Mouse (Mus musculus) heart, embryonic 15.5 days (tissue): ENCODE data around the gene Ccnt2. TPM values are rescaled to one million over a fixed set of nuclear protein-coding genes. Genes with fewer than 3 reads are reported as not detected.
A peak's percentile ranks its signal among the peaks of the same experiment; 100 is the strongest.

Experiments
- ATAC-seq: fragments of 200-750 bp; cut with Nextera tagmentation; replicated peaks from 2 replicates; pipeline ENCODE4 v1.8.0; 2017; ENCODE audit warnings: low read depth, moderate TSS enrichment; ENCODE audit not compliant: insufficient number of reproducible peaks, insufficient read depth, low FRiP score
- H3K27ac ChIP-seq: fragments of 300-500 bp; sonication (generic); 2 replicates; pipeline ENCODE4 v1.5.1; 2015; ENCODE audit warnings: mild to moderate bottlenecking, inconsistent platforms
- H3K27me3 ChIP-seq: fragments of 300-500 bp; sonication (generic); 2 replicates; pipeline ENCODE4 v1.6.1; 2015; ENCODE audit warnings: inconsistent platforms
- H3K36me3 ChIP-seq: fragments of 300-500 bp; sonication (generic); 2 replicates; pipeline ENCODE4 v1.6.1; 2015; ENCODE audit warnings: mild to moderate bottlenecking, inconsistent platforms
- H3K4me1 ChIP-seq: fragments of 300-500 bp; sonication (generic); replicated peaks from 2 replicates; pipeline ENCODE4 v1.6.1; 2015; ENCODE audit warnings: inconsistent platforms
- H3K4me2 ChIP-seq: fragments of 300-500 bp; sonication (generic); 2 replicates; pipeline ENCODE4 v1.6.1; 2015; ENCODE audit warnings: inconsistent platforms, mild to moderate bottlenecking, moderate library complexity
- H3K4me3 ChIP-seq: fragments of 300-500 bp; sonication (generic); 2 replicates; pipeline ENCODE4 v1.5.1; 2015; ENCODE audit warnings: mild to moderate bottlenecking, inconsistent platforms
- H3K9ac ChIP-seq: fragments of 300-500 bp; sonication (generic); 2 replicates; pipeline ENCODE4 v1.6.1; 2015; ENCODE audit warnings: mild to moderate bottlenecking, inconsistent platforms
- H3K9me3 ChIP-seq: fragments of 300-500 bp; sonication (generic); replicated peaks from 2 replicates; pipeline ENCODE4 v1.6.1; 2016; ENCODE audit warnings: inconsistent platforms
- WGBS: fragments of 180-500 bp; shearing (Covaris S2); methylation state at CpG from one replicate; pipeline ENCODE4 v1.1.7; 2015; ENCODE audit warnings: mixed read lengths; 5-methylcytosine and 5-hydroxymethylcytosine counted together
- polyA plus RNA-seq: library from polyadenylated mRNA; unstranded; fragments of >200 nt; fragmentation: Nextera tagmentation; extraction: Ambion mirVana; gene quantifications from 2 replicates; pipeline ENCODE4 v1.2.1, GENCODE M21; 2015

The Ccnt2 gene
- polyA plus RNA-seq, 1 experiment from 2014 or later, result 59.9 TPM

DNA sequence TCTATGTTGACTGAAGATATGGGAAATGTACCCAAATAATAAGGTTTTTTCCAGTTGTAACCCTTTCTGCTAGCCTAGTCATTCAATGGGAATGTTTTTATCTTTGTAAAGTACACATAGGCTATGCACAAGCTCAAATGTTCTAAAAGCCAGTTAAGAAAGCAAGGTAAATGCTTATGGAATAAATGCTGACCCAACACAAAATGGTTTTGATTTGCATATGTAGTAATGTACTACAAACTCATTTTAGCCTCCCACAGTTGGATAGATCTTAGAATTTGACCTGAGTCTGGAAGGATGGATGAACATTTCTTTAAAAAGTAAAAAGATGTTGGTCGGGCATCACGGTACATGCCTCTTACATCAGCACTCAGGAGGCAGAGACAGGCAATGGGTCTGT, 7.2 kb upstream of the Ccnt2 start:
- no peak for ATAC-seq
- WGBS, result 89% methylated on average over 2 of the region's 2 CpGs
- Histone ChIP-seq H3K9me3 (no peaks in the 10 kb centered on the region), H3K9ac (no peak overlapping the region), H3K4me3 (no peak overlapping the region), H3K36me3 (no peaks in the 10 kb centered on the region), H3K27ac (no peak overlapping the region), H3K4me2 (no peak overlapping the region), H3K27me3 (no peaks in the 10 kb centered on the region), H3K4me1 (no peaks in the 10 kb centered on the region)

- ATAC-seq, result no peak; the same call in 1 of the 2 replicates
- WGBS, result 1% methylated on average over 14 of the region's 14 CpGs
Observed at GRCm38 (mm10) chr1:127773198-127773802, 664 bp upstream of the Ccnt2 start.

GRCm38 (mm10) chr1:127774501-127774880, 527 bp downstream of the Ccnt2 start:
- no peaks in the 10 kb centered on the region for H3K36me3 ChIP-seq
- WGBS, result under 1% methylated on average over 31 of the region's 31 CpGs
- H3K27me3 ChIP-seq, result no peaks in the 10 kb centered on the region
- H3K4me3 ChIP-seq, result peak overlapping the region; percentile 76
- no peaks in the 10 kb centered on the region for H3K9me3 ChIP-seq
- peak overlapping the region; percentile 85 for H3K9ac ChIP-seq
- peaks cover 33% of the 10 kb centered on the region for H3K4me1 ChIP-seq
- peak overlapping the region; percentile 97 for H3K27ac ChIP-seq
- peak; percentile 40 for ATAC-seq
- H3K4me2 ChIP-seq, result peak overlapping the region; percentile 77

More at GRCm38 (mm10) chr1:127773198-127773802, 664 bp upstream of the Ccnt2 start:
- Histone ChIP-seq H3K27ac (peak overlapping the region; percentile 97), H3K9ac (peak overlapping the region; percentile 57), H3K4me3 (peak overlapping the region; percentile 76), H3K36me3 (no peaks in the 10 kb centered on the region), H3K4me2 (peak overlapping the region; percentile 68), H3K4me1 (peaks cover 22% of the 10 kb centered on the region), H3K27me3 (no peaks in the 10 kb centered on the region), H3K9me3 (no peaks in the 10 kb centered on the region)

DNA sequence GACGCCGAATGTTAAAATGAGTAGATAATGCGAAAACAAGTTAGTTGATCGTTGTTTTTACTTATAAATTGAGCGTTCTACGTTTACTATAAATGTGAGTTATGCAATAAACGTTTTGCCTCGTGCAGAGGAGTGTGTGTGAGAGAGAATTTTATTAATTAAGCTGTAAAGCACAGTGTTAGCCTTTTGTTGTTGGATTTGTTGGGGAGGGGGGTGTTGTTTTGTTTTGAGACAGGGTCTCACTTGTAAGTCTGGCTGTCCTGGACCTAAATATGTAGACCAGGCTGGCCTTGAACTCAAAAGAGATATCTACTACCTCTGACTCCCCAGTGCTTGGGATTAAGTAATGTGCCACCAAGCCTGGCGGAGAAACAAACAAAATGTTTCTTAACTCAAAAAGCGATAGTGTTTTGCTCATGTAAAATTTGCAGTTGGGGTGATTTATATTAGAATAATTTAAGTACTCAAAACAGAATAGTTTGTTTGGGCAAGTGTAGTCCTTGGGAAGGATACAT, 1.3 kb downstream of the Ccnt2 start:
- Histone ChIP-seq H3K36me3 (no peaks in the 10 kb centered on the region), H3K27me3 (no peaks in the 10 kb centered on the region), H3K4me3 (peak overlapping the region; percentile 76), H3K4me2 (peak overlapping the region; percentile 77), H3K4me1 (peaks cover 40% of the 10 kb centered on the region), H3K27ac (peak overlapping the region; percentile 97; the same call in 1 of the 2 replicates), H3K9ac (peak overlapping the region; percentile 85), H3K9me3 (no peaks in the 10 kb centered on the region)
- no peak for ATAC-seq
- 6% methylated on average over 10 of the region's 10 CpGs for WGBS

- peak overlapping the region; percentile 22; the same call in 1 of the 2 replicates for H3K9ac ChIP-seq
- no peaks in the 10 kb centered on the region for H3K36me3 ChIP-seq
- ATAC-seq, result no peak
- peak overlapping the region; percentile 18; the same call in 1 of the 2 replicates for H3K4me3 ChIP-seq
- no peak overlapping the region; the same call in 1 of the 2 replicates for H3K27ac ChIP-seq
- H3K9me3 ChIP-seq, result no peaks in the 10 kb centered on the region
- 35% methylated on average over 6 of the region's 6 CpGs for WGBS
- peak overlapping the region; percentile 35 for H3K4me2 ChIP-seq
- no peaks in the 10 kb centered on the region for H3K27me3 ChIP-seq
- peaks cover 47% of the 10 kb centered on the region for H3K4me1 ChIP-seq
Observed at GRCm38 (mm10) chr1:127776246-127776645, 2.3 kb downstream of the Ccnt2 start.

DNA sequence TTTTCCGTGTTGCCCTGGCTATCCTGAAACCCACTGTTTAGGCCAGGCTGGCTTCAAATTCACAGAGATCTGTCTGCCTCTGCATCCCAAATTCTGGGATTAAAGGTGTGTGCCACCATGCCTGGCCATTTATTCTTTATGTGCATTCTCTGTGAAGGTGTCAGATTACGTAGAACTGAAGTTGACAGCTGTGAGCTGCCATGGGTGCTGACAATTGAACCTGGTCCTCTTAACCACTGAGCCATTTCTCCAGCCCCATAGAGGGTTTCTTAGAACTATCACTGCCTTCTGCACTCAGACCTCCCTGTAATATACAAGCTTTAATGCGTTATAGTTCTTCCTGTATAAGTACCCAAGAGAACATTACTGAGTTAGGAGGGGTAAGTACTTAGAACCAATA, 4.6 kb downstream of the Ccnt2 start:
- no peak overlapping the region for H3K4me2 ChIP-seq
- 82% methylated on average over 3 of the region's 3 CpGs for WGBS
- ATAC-seq, result no peak

DNA sequence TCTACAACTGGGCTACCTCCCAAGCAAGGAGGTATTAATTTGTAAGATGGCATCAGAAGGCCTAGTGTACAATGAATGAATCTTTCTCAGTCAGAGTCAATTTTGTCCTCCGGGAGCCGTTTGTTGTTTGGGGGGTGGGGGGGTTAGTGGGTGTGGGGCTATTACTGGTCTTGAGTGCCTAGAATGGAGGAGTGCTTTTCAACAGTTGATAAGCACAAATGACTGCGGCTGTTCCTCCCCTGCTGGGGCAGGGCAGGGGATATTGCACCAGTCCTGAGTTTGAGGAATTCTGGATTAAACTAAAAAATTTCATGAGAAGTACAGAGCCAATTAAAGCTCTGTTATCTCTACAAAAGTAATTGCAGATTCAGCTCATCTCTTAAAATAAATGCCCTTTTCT, 6.2 kb downstream of the Ccnt2 start:
- H3K4me2 ChIP-seq, result peak overlapping the region; percentile 37
- no peaks in the 10 kb centered on the region for H3K9me3 ChIP-seq
- no peaks in the 10 kb centered on the region for H3K36me3 ChIP-seq
- ATAC-seq, result no peak; the same call in 1 of the 2 replicates
- H3K27ac ChIP-seq, result peak overlapping the region; percentile 40; the same call in 1 of the 2 replicates
- H3K27me3 ChIP-seq, result no peaks in the 10 kb centered on the region
- H3K4me3 ChIP-seq, result no peak overlapping the region
- H3K4me1 ChIP-seq, result peaks cover 63% of the 10 kb centered on the region
- no peak overlapping the region for H3K9ac ChIP-seq
- WGBS, result 8% methylated on average over 3 of the region's 3 CpGs

More for the DNA sequence above, 4.6 kb downstream of the Ccnt2 start:
- no peaks in the 10 kb centered on the region for H3K27me3 ChIP-seq
- H3K4me3 ChIP-seq, result no peak overlapping the region
- peaks cover 53% of the 10 kb centered on the region for H3K4me1 ChIP-seq
- H3K36me3 ChIP-seq, result no peaks in the 10 kb centered on the region
- H3K27ac ChIP-seq, result no peak overlapping the region
- H3K9ac ChIP-seq, result no peak overlapping the region
- no peaks in the 10 kb centered on the region for H3K9me3 ChIP-seq

- Histone ChIP-seq H3K36me3 (no peaks in the 10 kb centered on the region), H3K4me3 (no peak overlapping the region), H3K4me1 (peaks cover 67% of the 10 kb centered on the region), H3K9ac (no peak overlapping the region), H3K4me2 (no peak overlapping the region), H3K27ac (no peak overlapping the region), H3K27me3 (no peaks in the 10 kb centered on the region), H3K9me3 (no peaks in the 10 kb centered on the region)
- ATAC-seq, result no peak
- WGBS, result 40% methylated on average over 2 of the region's 2 CpGs
Observed at GRCm38 (mm10) chr1:127780849-127781248, 6.9 kb downstream of the Ccnt2 start.

DNA sequence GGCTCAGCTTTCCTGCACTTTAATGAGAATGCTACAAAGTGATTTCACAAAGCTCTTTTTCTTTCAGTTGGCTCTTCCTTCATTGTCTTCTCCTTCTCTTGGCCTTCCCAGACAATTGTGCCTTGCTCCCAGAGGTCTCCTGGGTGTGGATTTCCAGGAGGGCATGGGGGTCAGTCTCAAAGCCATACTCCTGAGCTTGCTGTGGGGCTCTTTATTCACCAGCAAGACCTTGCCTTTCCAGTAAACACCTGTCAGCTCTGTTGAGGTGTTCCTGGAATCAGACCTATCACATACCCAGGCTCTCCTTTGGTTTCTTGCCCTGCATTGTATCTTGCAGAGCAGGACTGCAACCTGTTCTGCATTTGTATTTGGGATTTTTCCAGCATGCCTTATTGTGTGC, 9.9 kb downstream of the Ccnt2 start:
- Histone ChIP-seq H3K4me2 (no peak overlapping the region), H3K27me3 (no peaks in the 10 kb centered on the region), H3K4me3 (no peak overlapping the region), H3K4me1 (peaks cover 73% of the 10 kb centered on the region), H3K36me3 (no peaks in the 10 kb centered on the region), H3K9ac (no peak overlapping the region), H3K9me3 (no peaks in the 10 kb centered on the region), H3K27ac (no peak overlapping the region)
- no peak for ATAC-seq

- H3K27ac ChIP-seq, result no peak overlapping the region
- no peaks in the 10 kb centered on the region for H3K27me3 ChIP-seq
- no peak overlapping the region for H3K9ac ChIP-seq
- H3K9me3 ChIP-seq, result no peaks in the 10 kb centered on the region
- peaks cover 68% of the 10 kb centered on the region for H3K4me1 ChIP-seq
- no peak overlapping the region for H3K4me2 ChIP-seq
- H3K4me3 ChIP-seq, result no peak overlapping the region
- H3K36me3 ChIP-seq, result no peaks in the 10 kb centered on the region
- WGBS, result 29% methylated on average over 1 of the region's 1 CpGs
- ATAC-seq, result no peak
Observed at GRCm38 (mm10) chr1:127785882-127786281, 11.9 kb downstream of the Ccnt2 start.

DNA sequence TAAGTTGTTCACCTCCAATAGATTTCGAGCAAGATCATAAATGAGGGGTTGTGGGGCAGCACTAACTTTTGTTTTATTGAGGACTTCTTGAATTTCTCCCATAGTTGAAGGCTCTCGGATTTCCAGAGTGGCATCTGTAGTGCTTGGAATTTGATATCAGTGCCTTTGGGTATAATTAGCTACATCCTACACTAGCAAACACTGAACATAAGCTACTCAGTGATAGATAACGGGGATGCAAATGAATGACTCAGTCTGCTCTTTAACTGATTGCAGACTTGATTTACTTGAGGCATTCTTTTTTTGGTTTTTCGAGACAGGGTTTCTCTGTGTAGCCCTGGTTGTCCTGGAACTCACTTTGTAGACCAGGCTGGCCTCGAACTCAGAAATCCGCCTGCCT, 15.0 kb downstream of the Ccnt2 start:
- no peaks in the 10 kb centered on the region for H3K9me3 ChIP-seq
- peak overlapping the region; percentile 19 for H3K27ac ChIP-seq
- H3K4me1 ChIP-seq, result peaks cover 49% of the 10 kb centered on the region
- WGBS, result 50% methylated on average over 6 of the region's 6 CpGs
- ATAC-seq, result no peak
- H3K27me3 ChIP-seq, result no peaks in the 10 kb centered on the region
- peak overlapping the region; percentile 12; the same call in 1 of the 2 replicates for H3K4me2 ChIP-seq
- no peak overlapping the region for H3K4me3 ChIP-seq
- H3K9ac ChIP-seq, result no peak overlapping the region
- peaks cover 7% of the 10 kb centered on the region for H3K36me3 ChIP-seq

GRCm38 (mm10) chr1:127793459-127793858, 19.5 kb downstream of the Ccnt2 start:
- Histone ChIP-seq H3K36me3 (peaks cover 11% of the 10 kb centered on the region), H3K27ac (no peak overlapping the region), H3K4me3 (no peak overlapping the region), H3K4me1 (peaks cover 22% of the 10 kb centered on the region), H3K9ac (no peak overlapping the region), H3K4me2 (no peak overlapping the region), H3K9me3 (no peaks in the 10 kb centered on the region), H3K27me3 (no peaks in the 10 kb centered on the region)
- no peak for ATAC-seq
- WGBS, result 94% methylated on average over 1 of the region's 1 CpGs
